Mouse (Mus musculus): ENCODE data around the gene Cfl1. TPM values are rescaled to one million over a fixed set of nuclear protein-coding genes. Genes with fewer than 3 reads are reported as not detected.

Gene Cfl1
- polyA plus RNA-seq, 1 experiment from 2014 or later = 3,169 TPM

DNA sequence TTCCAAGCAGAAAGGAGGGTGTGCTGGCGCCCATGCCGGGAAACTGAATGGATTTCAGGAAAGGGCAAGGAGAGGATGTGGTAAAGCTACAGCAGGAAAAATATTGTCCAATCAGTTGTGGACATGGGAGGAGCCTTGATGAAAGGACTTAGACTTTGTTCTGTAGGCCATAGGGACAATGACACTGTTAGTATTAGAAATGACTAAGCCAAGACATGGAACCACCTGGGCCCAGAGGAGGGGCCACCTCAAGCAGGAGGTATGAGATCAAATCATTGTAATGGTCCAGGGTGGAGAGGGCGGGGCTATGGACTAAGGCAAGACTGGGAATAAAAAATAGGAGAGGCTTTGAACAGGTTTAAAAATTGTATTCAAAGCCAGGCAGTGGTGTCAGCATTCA lies 28.5 kb downstream of the Cfl1 start:
- ATAC-seq (ENCODE audit: low FRiP score) = no peak

DNA sequence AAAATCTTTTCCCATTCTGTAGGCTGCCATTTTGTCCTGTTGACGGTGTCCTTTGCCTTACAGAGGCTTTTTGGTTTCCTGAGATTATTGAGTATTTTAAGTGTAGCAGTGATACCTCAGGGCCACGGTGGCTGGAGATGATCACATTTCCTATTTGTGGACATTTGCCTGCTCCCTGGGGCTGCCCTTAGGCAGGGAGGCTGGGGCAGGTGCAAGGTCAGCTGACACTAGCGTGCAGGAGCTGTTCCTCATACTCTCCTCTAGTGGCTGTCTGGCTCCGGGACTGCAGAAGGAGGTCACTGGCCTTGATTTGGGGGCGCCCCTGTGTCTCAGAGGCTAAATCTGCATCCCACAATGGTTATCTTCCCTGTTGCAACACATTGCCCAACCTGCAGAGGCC lies 34.9 kb downstream of the Cfl1 start:
- Histone ChIP-seq H3K9ac (0 out of 2 replicates have a peak overlapping the region, but pooled peaks have one; percentile 1), H3K9me3 (replicated peaks) (no peaks in the 10 kb centered on the region), H3K4me1 (peaks cover 9% of the 10 kb centered on the region), H3K27ac (no peak overlapping the region), H3K36me3 (no peaks in the 10 kb centered on the region), H3K4me3 (no peak overlapping the region), H3K27me3 (peaks cover 5% of the 10 kb centered on the region), H3K4me2 (replicated peaks) (no peak overlapping the region)
- ATAC-seq (ENCODE audit: low FRiP score) = no peak
- WGBS = 68% methylated on average over 5 of the region's 5 CpGs

More for the DNA sequence above, 28.5 kb downstream of the Cfl1 start:
- Histone ChIP-seq H3K4me2 (replicated peaks) (no peak overlapping the region), H3K9ac (no peak overlapping the region), H3K9me3 (replicated peaks) (no peaks in the 10 kb centered on the region), H3K27ac (no peak overlapping the region), H3K36me3 (no peaks in the 10 kb centered on the region), H3K4me1 (no peaks in the 10 kb centered on the region), H3K4me3 (no peak overlapping the region), H3K27me3 (no peaks in the 10 kb centered on the region)
- WGBS = 87% methylated on average over 3 of the region's 3 CpGs

DNA sequence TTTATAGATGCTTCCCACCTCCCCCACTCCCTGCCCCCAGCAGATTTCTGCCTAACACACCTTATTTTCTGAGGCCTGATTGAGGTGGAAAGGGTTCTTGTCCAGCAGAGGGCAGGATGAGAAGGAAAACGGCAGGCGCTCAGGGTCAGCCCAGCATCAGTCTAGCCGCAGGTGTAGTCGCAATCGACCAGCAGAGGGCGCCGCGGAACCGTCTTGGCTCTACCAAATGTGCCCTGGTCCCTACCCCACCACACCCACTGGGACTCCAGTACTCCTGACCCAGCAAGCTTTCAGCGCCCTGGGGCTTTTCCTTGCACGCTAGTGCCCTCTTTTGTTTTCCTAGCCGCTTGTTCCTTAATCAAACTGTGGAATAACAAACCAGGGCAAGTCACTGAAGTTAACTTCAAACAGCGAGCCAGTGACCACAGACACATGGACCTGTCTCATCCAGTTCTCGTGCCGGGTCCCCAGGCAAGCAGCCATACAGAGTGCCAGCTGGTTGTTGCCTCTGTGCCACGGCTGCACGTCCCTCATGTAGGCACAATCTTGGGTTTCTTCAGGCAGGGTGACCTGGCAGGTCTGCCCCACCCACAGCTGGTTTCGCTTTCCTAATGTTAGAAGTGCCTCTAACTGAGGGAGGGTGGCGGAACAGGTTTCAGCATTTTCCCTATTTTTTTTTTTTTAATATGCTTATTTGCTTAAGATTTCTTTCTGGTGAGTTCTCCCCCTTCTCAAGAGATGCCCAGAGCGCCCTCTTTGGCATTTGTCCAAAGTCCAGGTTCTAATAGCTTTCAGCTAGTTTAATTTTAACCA lies 39.3 kb downstream of the Cfl1 start:
- H3K4me3 ChIP-seq = peak overlapping the region; percentile 6; the same call in 1 of the 2 replicates
- no peaks in the 10 kb centered on the region for H3K36me3 ChIP-seq
- ATAC-seq (ENCODE audit: low FRiP score) = peak; percentile 89
- no peak overlapping the region for H3K9ac ChIP-seq
- H3K4me1 ChIP-seq = peaks cover 13% of the 10 kb centered on the region
- peaks cover 38% of the 10 kb centered on the region for H3K27me3 ChIP-seq
- peak overlapping the region; percentile 36 for H3K4me2 ChIP-seq (replicated peaks)
- no peaks in the 10 kb centered on the region for H3K9me3 ChIP-seq (replicated peaks)
- H3K27ac ChIP-seq = no peak overlapping the region
- 12% methylated on average over 20 of the region's 20 CpGs for WGBS

DNA sequence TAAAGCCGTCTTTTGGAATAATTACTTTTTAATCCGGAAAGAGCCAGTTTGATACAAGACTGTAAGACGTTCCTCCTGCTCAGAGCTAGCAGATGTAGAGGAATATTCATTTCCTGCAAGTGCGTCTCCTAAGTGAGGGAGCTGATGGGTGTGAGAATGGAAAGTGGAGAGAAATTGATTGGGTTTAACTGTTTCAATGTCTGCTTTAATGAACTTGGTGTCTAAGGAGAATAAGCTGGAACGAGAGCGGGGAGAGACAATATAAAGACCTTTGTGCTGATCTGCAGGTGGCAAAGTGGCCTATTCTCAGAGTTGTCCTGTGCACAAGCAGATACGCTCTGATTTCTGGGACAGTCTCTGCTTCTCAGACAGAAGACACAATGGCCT lies 39.9 kb downstream of the Cfl1 start:
- 26% methylated on average over 7 of the region's 7 CpGs for WGBS
- H3K4me2 ChIP-seq (replicated peaks) = no peak overlapping the region
- H3K27ac ChIP-seq = no peak overlapping the region
- peaks cover 38% of the 10 kb centered on the region for H3K27me3 ChIP-seq
- no peaks in the 10 kb centered on the region for H3K36me3 ChIP-seq
- peaks cover 13% of the 10 kb centered on the region for H3K4me1 ChIP-seq
- H3K9me3 ChIP-seq (replicated peaks) = no peaks in the 10 kb centered on the region
- no peak overlapping the region for H3K4me3 ChIP-seq
- no peak overlapping the region for H3K9ac ChIP-seq
- ATAC-seq (ENCODE audit: low FRiP score) = no peak; the same call in 1 of the 2 replicates

DNA sequence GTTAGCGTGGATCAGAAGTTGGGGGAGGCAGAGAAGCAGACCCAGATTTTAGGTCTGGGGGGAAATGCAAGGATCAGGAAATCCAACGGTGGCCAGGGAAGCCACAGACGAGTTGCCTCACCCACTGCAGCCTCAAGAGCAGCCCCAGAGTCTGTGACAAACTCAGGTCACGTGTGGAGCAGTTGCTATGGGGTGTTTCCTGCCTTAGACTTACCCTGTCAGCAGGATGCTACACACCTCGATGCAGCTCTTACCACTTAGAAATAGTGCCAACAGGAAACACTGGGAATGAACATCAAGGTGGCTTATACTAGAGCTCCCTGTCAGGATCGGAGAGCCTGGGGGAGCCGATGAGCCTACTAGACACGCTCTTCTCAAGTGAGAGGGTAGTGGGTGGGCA lies 42.3 kb downstream of the Cfl1 start:
- Histone ChIP-seq H3K27ac (no peak overlapping the region), H3K9ac (no peak overlapping the region), H3K4me2 (replicated peaks) (no peak overlapping the region), H3K36me3 (no peaks in the 10 kb centered on the region), H3K9me3 (replicated peaks) (no peaks in the 10 kb centered on the region), H3K4me1 (peaks cover 13% of the 10 kb centered on the region), H3K4me3 (no peak overlapping the region), H3K27me3 (peaks cover 38% of the 10 kb centered on the region)
- ATAC-seq (ENCODE audit: low FRiP score) = no peak
- 81% methylated on average over 8 of the region's 8 CpGs for WGBS

DNA sequence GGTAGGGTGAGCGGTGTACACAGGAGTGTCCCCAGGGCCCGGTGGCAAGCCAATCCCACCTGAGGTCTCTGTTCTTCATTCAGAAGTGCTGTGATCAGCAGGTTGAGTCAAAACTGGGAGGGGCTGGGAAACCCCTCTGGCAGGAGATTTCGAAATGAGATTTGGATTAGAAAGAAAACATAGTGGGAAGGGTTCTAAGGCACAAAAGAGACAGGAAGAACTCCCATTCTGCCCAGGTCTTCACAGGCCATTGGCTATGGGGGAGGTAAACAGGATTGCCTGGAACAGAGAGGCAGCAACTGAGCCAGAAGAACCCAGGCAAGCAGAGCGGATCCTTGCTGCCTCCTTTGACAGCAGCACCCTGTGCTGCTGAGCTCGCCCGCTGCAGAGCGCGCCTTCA lies 48.5 kb downstream of the Cfl1 start:
- H3K27me3 ChIP-seq = peaks cover 13% of the 10 kb centered on the region
- ATAC-seq (ENCODE audit: low FRiP score) = no peak
- WGBS = 71% methylated on average over 8 of the region's 8 CpGs
- no peaks in the 10 kb centered on the region for H3K4me1 ChIP-seq
- H3K4me3 ChIP-seq = no peak overlapping the region
- no peaks in the 10 kb centered on the region for H3K36me3 ChIP-seq
- no peak overlapping the region for H3K4me2 ChIP-seq (replicated peaks)
- H3K9ac ChIP-seq = no peak overlapping the region
- H3K27ac ChIP-seq = no peak overlapping the region
- H3K9me3 ChIP-seq (replicated peaks) = no peaks in the 10 kb centered on the region

DNA sequence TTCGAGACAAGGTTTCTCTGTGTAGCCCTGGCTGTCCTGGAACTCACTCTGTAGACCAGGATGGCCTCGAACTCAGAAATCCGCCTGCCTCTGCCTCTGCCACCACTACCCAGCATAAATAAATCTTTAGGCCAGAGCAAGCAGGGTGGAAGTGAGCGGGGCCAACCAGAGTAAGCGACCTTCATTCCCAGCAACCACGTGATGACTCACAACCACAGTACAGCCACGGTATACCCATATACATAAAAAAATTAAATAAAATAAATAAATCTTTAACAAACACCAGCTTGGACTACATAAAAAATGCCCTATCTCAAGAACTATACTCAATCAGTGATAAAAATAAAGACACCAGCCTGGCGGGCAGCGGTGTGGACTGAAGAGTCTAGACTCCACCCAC lies 53.1 kb downstream of the Cfl1 start:
- Histone ChIP-seq H3K27me3 (peaks cover 5% of the 10 kb centered on the region; the same call in 1 of the 2 replicates), H3K4me3 (no peak overlapping the region), H3K36me3 (no peaks in the 10 kb centered on the region), H3K9ac (no peak overlapping the region), H3K4me1 (no peaks in the 10 kb centered on the region), H3K27ac (no peak overlapping the region), H3K9me3 (replicated peaks) (no peaks in the 10 kb centered on the region), H3K4me2 (replicated peaks) (no peak overlapping the region)
- WGBS = 91% methylated on average over 9 of the region's 9 CpGs
- ATAC-seq (ENCODE audit: low FRiP score) = no peak

DNA sequence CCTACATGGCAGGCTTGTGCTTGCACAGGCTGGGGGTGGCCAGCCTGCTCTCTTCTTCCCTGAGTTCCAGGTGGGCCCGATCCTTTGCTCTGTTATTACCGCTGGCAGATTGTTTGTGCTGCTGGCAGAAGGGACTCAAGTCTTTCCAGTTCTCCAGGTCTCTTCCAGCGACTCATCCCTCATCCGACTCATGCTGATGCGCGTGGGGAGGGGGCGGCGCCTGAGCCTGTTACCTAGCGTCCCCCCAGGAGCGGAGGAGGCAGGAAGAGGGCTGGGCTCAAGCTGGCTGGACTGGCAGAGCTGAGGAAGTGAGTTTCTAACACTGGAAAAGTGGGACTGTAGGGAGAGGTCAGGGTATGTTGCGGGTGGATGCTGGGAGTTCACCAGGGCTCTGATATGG lies 53.8 kb downstream of the Cfl1 start:
- Histone ChIP-seq H3K27me3 (peaks cover 2% of the 10 kb centered on the region; the same call in 1 of the 2 replicates), H3K36me3 (no peaks in the 10 kb centered on the region), H3K27ac (no peak overlapping the region), H3K9ac (0 out of 2 replicates have a peak overlapping the region, but pooled peaks have one; percentile 6), H3K4me1 (no peaks in the 10 kb centered on the region), H3K9me3 (replicated peaks) (no peaks in the 10 kb centered on the region), H3K4me2 (replicated peaks) (no peak overlapping the region), H3K4me3 (no peak overlapping the region)
- 52% methylated on average over 11 of the region's 11 CpGs for WGBS
- no peak for ATAC-seq (ENCODE audit: low FRiP score)

Other genes starting within 250 kb of the Cfl1 start
- 36.6 and 38.8 TPM in 2 replicates for gene Pacs1, start 217.3 kb upstream of the Cfl1 start, polyA plus RNA-seq (2016; fragmentation: Nextera tagmentation; extraction: Ambion mirVana)
- 363 and 385 TPM in 2 replicates for gene Sf3b2, start 195.0 kb upstream of the Cfl1 start, polyA plus RNA-seq (2016; fragmentation: Nextera tagmentation; extraction: Ambion mirVana)
- 22.6 and 27.6 TPM in 2 replicates for gene Gal3st3, start 192.1 kb upstream of the Cfl1 start, polyA plus RNA-seq (2016; fragmentation: Nextera tagmentation; extraction: Ambion mirVana)
- gene Catsper1, start 154.7 kb upstream of the Cfl1 start, polyA plus RNA-seq (2016; fragmentation: Nextera tagmentation; extraction: Ambion mirVana) = not detected in 2 replicates
- gene Cst6, start 140.9 kb upstream of the Cfl1 start, polyA plus RNA-seq (2016; fragmentation: Nextera tagmentation; extraction: Ambion mirVana) = 3.0 and 3.6 TPM in 2 replicates
- 61.2 and 67.0 TPM in 2 replicates for gene Eif1ad, start 123.7 kb upstream of the Cfl1 start, polyA plus RNA-seq (2016; fragmentation: Nextera tagmentation; extraction: Ambion mirVana)
- gene Banf1, start 123.3 kb upstream of the Cfl1 start, polyA plus RNA-seq (2016; fragmentation: Nextera tagmentation; extraction: Ambion mirVana) = 309 and 324 TPM in 2 replicates
- gene Sart1, start 101.8 kb upstream of the Cfl1 start, polyA plus RNA-seq (2016; fragmentation: Nextera tagmentation; extraction: Ambion mirVana) = 106 and 111 TPM in 2 replicates
- 0.86 and 0.98 TPM in 2 replicates for gene Tsga10ip, start 87.9 kb upstream of the Cfl1 start, polyA plus RNA-seq (2016; fragmentation: Nextera tagmentation; extraction: Ambion mirVana)
- 276 and 280 TPM in 2 replicates for gene Drap1, start 65.5 kb upstream of the Cfl1 start, polyA plus RNA-seq (2016; fragmentation: Nextera tagmentation; extraction: Ambion mirVana)
- 59.0 and 59.6 TPM in 2 replicates for gene AI837181, start 65.3 kb upstream of the Cfl1 start, polyA plus RNA-seq (2016; fragmentation: Nextera tagmentation; extraction: Ambion mirVana)
- not detected in 2 replicates for gene Fosl1, start 42.9 kb upstream of the Cfl1 start, polyA plus RNA-seq (2016; fragmentation: Nextera tagmentation; extraction: Ambion mirVana)
- 10.7 and 11.0 TPM in 2 replicates for gene Ccdc85b, start 32.6 kb upstream of the Cfl1 start, polyA plus RNA-seq (2016; fragmentation: Nextera tagmentation; extraction: Ambion mirVana)
- 133 and 144 TPM in 2 replicates for gene Fibp, start 29.8 kb upstream of the Cfl1 start, polyA plus RNA-seq (2016; fragmentation: Nextera tagmentation; extraction: Ambion mirVana)
- 3.7 and 4.3 TPM in 2 replicates for gene Ctsw, start 21.9 kb upstream of the Cfl1 start, polyA plus RNA-seq (2016; fragmentation: Nextera tagmentation; extraction: Ambion mirVana)
- gene Efemp2, start 16.5 kb upstream of the Cfl1 start, polyA plus RNA-seq (2016; fragmentation: Nextera tagmentation; extraction: Ambion mirVana) = 75.3 and 81.0 TPM in 2 replicates
- gene Mus81, start 2.1 kb upstream of the Cfl1 start, polyA plus RNA-seq (2016; fragmentation: Nextera tagmentation; extraction: Ambion mirVana) = 43.3 and 45.4 TPM in 2 replicates
- gene 1700020D05Rik, start 13.3 kb downstream of the Cfl1 start, polyA plus RNA-seq (2016; fragmentation: Nextera tagmentation; extraction: Ambion mirVana) = 0.23 and 0.56 TPM in 2 replicates
- gene Snx32, start 20.1 kb downstream of the Cfl1 start, polyA plus RNA-seq (2016; fragmentation: Nextera tagmentation; extraction: Ambion mirVana) = 38.3 and 42.2 TPM in 2 replicates
- 0.18 and 0.19 TPM in 2 replicates for gene Ovol1, start 70.2 kb downstream of the Cfl1 start, polyA plus RNA-seq (2016; fragmentation: Nextera tagmentation; extraction: Ambion mirVana)
- gene Ap5b1, start 77.6 kb downstream of the Cfl1 start, polyA plus RNA-seq (2016; fragmentation: Nextera tagmentation; extraction: Ambion mirVana) = 2.6 and 3.2 TPM in 2 replicates
- gene Rnaseh2c, start 111.4 kb downstream of the Cfl1 start, polyA plus RNA-seq (2016; fragmentation: Nextera tagmentation; extraction: Ambion mirVana) = 114 and 126 TPM in 2 replicates
- 73.2 and 76.5 TPM in 2 replicates for gene Kat5, start 119.8 kb downstream of the Cfl1 start, polyA plus RNA-seq (2016; fragmentation: Nextera tagmentation; extraction: Ambion mirVana)
- gene Rela, start 147.0 kb downstream of the Cfl1 start, polyA plus RNA-seq (2016; fragmentation: Nextera tagmentation; extraction: Ambion mirVana) = 38.4 and 41.5 TPM in 2 replicates
- 22.4 and 25.4 TPM in 2 replicates for gene Sipa1, start 173.3 kb downstream of the Cfl1 start, polyA plus RNA-seq (2016; fragmentation: Nextera tagmentation; extraction: Ambion mirVana)
- gene Map3k11, start 198.3 kb downstream of the Cfl1 start, polyA plus RNA-seq (2016; fragmentation: Nextera tagmentation; extraction: Ambion mirVana) = 21.5 and 23.3 TPM in 2 replicates
- gene Pcnx3, start 198.5 kb downstream of the Cfl1 start, polyA plus RNA-seq (2016; fragmentation: Nextera tagmentation; extraction: Ambion mirVana) = 34.6 and 35.0 TPM in 2 replicates
- gene Kcnk7, start 213.9 kb downstream of the Cfl1 start, polyA plus RNA-seq (2016; fragmentation: Nextera tagmentation; extraction: Ambion mirVana) = not detected in 2 replicates
- gene Ehbp1l1, start 235.9 kb downstream of the Cfl1 start, polyA plus RNA-seq (2016; fragmentation: Nextera tagmentation; extraction: Ambion mirVana) = 10.8 and 12.1 TPM in 2 replicates
- 174 and 177 TPM in 2 replicates for gene Fam89b, start 239.2 kb downstream of the Cfl1 start, polyA plus RNA-seq (2016; fragmentation: Nextera tagmentation; extraction: Ambion mirVana)